In genomic region chr14:24731872-24732525, GRCm38 (mm10) we compare ENCODE assay signal across 17 mouse cellular contexts.
DNase-seq lines count a peak whose midpoint lies in the region; ATAC-seq lines count a peak whose summit lies in the region.
"Had no signal": no experiment of that assay in that cellular context is flagged by ENCODE, and none has a peak within 500 bp of the region (broad histone marks: within the 10 kb centered on the region; RNA-seq: fewer than 3 reads in every experiment).

No protein-coding gene starts in this region.

- no peak overlapping the region for H3K4me2 ChIP-seq in hindbrain, embryonic 13.5 days
- H3K4me2 ChIP-seq in midbrain, embryonic 15.5 days: no peak overlapping the region
- H3K4me2 ChIP-seq: heart, embryonic 12.5 days; limb, embryonic 12.5 days; liver, embryonic 15.5 days; stomach, embryonic 15.5 days had no signal

- no peak overlapping the region for H3K4me3 ChIP-seq in hindbrain, embryonic 13.5 days
- no peak overlapping the region for H3K4me3 ChIP-seq in hindbrain, embryonic 10.5 days
- no peak overlapping the region for H3K4me3 ChIP-seq in midbrain, embryonic 15.5 days
- H3K4me3 ChIP-seq: heart, embryonic 12.5 days; limb, embryonic 12.5 days; liver, embryonic 15.5 days; stomach, embryonic 15.5 days had no signal

- no peaks in the 10 kb centered on the region for H3K9me3 ChIP-seq in hindbrain, embryonic 13.5 days
- no peaks in the 10 kb centered on the region for H3K9me3 ChIP-seq in hindbrain, embryonic 10.5 days
- H3K9me3 ChIP-seq in midbrain, embryonic 15.5 days: no peaks in the 10 kb centered on the region
- H3K9me3 ChIP-seq: limb, embryonic 12.5 days; liver, embryonic 15.5 days; stomach, embryonic 15.5 days had no signal

- peaks cover 12% of the 10 kb centered on the region for H3K4me1 ChIP-seq in hindbrain, embryonic 13.5 days (replicated peaks)
- H3K4me1 ChIP-seq in hindbrain, embryonic 10.5 days (replicated peaks): no peaks in the 10 kb centered on the region
- peaks cover 10% of the 10 kb centered on the region for H3K4me1 ChIP-seq in midbrain, embryonic 15.5 days
- H3K4me1 ChIP-seq: heart, embryonic 12.5 days; limb, embryonic 12.5 days; liver, embryonic 15.5 days; stomach, embryonic 15.5 days had no signal

- DNase-seq in hindbrain, embryonic 10.5 days (ENCODE audit: low spot score): no peak
- DNase-seq in right cerebral cortex, postnatal 10 days (ENCODE audit: low spot score in 2 of 2): peak; percentile 57 to 73
- no peak for DNase-seq in right cerebral cortex, postnatal 4 days
- no peak for DNase-seq in heart, adult 8-10 months (ENCODE audit: low spot score)
- no peak for DNase-seq in adrenal gland, adult 8-10 months
- DNase-seq: B cell, adult 2 months; cerebellum, postnatal 10 days; gastrocnemius, postnatal 36 days; kidney, adult 2 months; lung, postnatal 36 days; thymus, postnatal 25 days had no signal

- no peaks in the 10 kb centered on the region for H3K36me3 ChIP-seq in hindbrain, embryonic 13.5 days
- no peaks in the 10 kb centered on the region for H3K36me3 ChIP-seq in hindbrain, embryonic 10.5 days
- no peaks in the 10 kb centered on the region for H3K36me3 ChIP-seq in midbrain, embryonic 15.5 days (replicated peaks)
- H3K36me3 ChIP-seq: heart, embryonic 12.5 days; limb, embryonic 12.5 days; liver, embryonic 15.5 days; stomach, embryonic 15.5 days had no signal

- H3K27ac ChIP-seq in hindbrain, embryonic 13.5 days: peak overlapping the region; percentile 86
- H3K27ac ChIP-seq in hindbrain, embryonic 10.5 days: no peak overlapping the region
- peak overlapping the region; percentile 80 for H3K27ac ChIP-seq in midbrain, embryonic 15.5 days
- H3K27ac ChIP-seq: limb, embryonic 12.5 days; liver, embryonic 15.5 days; stomach, embryonic 15.5 days had no signal

- H3K9ac ChIP-seq in hindbrain, embryonic 13.5 days: no peak overlapping the region
- no peak overlapping the region for H3K9ac ChIP-seq in midbrain, embryonic 15.5 days
- H3K9ac ChIP-seq: heart, embryonic 12.5 days; limb, embryonic 12.5 days; liver, embryonic 15.5 days; stomach, embryonic 15.5 days had no signal

- no peaks in the 10 kb centered on the region for H3K27me3 ChIP-seq in hindbrain, embryonic 13.5 days
- H3K27me3 ChIP-seq in hindbrain, embryonic 10.5 days (ENCODE audit: insufficient read depth, poor library complexity, severe bottlenecking): no peaks in the 10 kb centered on the region
- H3K27me3 ChIP-seq in midbrain, embryonic 15.5 days (replicated peaks): no peaks in the 10 kb centered on the region
- H3K27me3 ChIP-seq: heart, embryonic 12.5 days; limb, embryonic 12.5 days; liver, embryonic 15.5 days; stomach, embryonic 15.5 days had no signal

- 47% methylated on average over 5 of the region's 5 CpGs for WGBS in hindbrain, embryonic 13.5 days
- WGBS in hindbrain, embryonic 10.5 days: 81% methylated on average over 5 of the region's 5 CpGs
- WGBS in midbrain, embryonic 15.5 days: 48% methylated on average over 5 of the region's 5 CpGs

- ATAC-seq in hindbrain, embryonic 13.5 days (ENCODE audit: low FRiP score): peak; percentile 71; the same call in 1 of the 2 replicates
- peak; percentile 80; the same call in 1 of the 2 replicates for ATAC-seq in midbrain, embryonic 15.5 days (replicated peaks)

Comparison
In these comparisons a context has a peak if more than half of its experiments do, and no peak if none do; other contexts are left out.
1. DNase-seq: peak in right cerebral cortex, postnatal 10 days (2 of 2); none in hindbrain, embryonic 10.5 days (single experiment), right cerebral cortex, postnatal 4 days (single experiment), heart, adult 8-10 months (single experiment) and adrenal gland, adult 8-10 months (single experiment).